Mouse (Mus musculus) lung, adult 2 months (tissue): ENCODE measurements around the gene Rell1.

Experiments used
- CTCF ChIP-seq: fragments of 200-500 bp; IDR thresholded peaks from 2 replicates; pipeline ENCODE4 v1.5.1; 2011; ENCODE audit warnings: mild to moderate bottlenecking, low read length, control low read depth; ENCODE audit not compliant: insufficient read depth
- POLR2A ChIP-seq: fragments of 200-500 bp; IDR thresholded peaks from 2 replicates; pipeline ENCODE4 v1.6.1; 2011; ENCODE audit warnings: low read depth, mild to moderate bottlenecking, control low read depth, low read length, borderline replicate concordance; ENCODE audit errors: extremely low read depth

- TF ChIP-seq POLR2A (no peak), CTCF (no peak)
Observed at GRCm38 (mm10) chr5:63887111-63887510, 81.6 kb downstream of the Rell1 start.
